Mouse (Mus musculus): ENCODE results near the gene Sult2a4. TPM values are rescaled to one million over a fixed set of nuclear protein-coding genes. Genes with fewer than 3 reads are reported as not detected.

The Sult2a4 gene
- polyA plus RNA-seq (2014; fragmentation: Illumina TruSeq; extraction: RNeasy Lipid Tissue Mini Kit (QIAGEN cat#74804)) = 1.1 TPM

DNA sequence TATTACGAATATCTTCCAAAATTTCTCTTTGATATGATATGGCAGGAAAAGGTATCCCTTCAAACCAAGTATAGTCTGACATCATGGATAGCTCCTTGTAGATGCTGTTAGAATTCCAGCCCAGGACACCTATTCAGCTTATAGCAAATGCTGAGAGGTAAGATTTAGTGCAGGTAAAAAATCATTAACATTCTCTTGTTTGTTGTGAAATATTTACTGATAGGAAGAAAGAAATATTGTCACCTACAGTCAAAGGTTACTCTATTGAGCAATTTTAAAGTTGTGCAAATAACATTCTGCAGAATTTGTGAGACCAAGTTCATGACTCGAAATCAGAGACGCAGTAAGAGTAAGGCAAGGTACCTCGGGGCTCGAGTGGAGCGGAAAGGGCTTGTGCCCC, at the start of gene Sult2a4:
Gene Sult2a4, minus strand, starts transcription at position 101 of the 400 bp plus-strand sequence.

Other genes with a start within 250 kb of the Sult2a4 start
- gene Sult2a1, start 152.2 kb downstream of the Sult2a4 start, polyA plus RNA-seq (2014; fragmentation: Illumina TruSeq; extraction: RNeasy Lipid Tissue Mini Kit (QIAGEN cat#74804)) = not detected
- not detected for gene Sult2a3, start 133.4 kb upstream of the Sult2a4 start, polyA plus RNA-seq (2014; fragmentation: Illumina TruSeq; extraction: RNeasy Lipid Tissue Mini Kit (QIAGEN cat#74804))

Data from ovary, adult 10 weeks (tissue).